Mouse (Mus musculus) brain, embryonic 14.5 days (tissue): ENCODE data around the gene Zfp46.

Experiments
- CTCF ChIP-seq: fragments of 200-500 bp; IDR thresholded peaks from 2 replicates; pipeline ENCODE4 v1.5.1; 2012; ENCODE audit warnings: inconsistent platforms, mild to moderate bottlenecking, moderate library complexity, borderline replicate concordance; ENCODE audit not compliant: insufficient read depth, insufficient read length; ENCODE audit errors: extremely low read depth
- POLR2A ChIP-seq: fragments of 200-500 bp; IDR thresholded peaks from 2 replicates; pipeline ENCODE4 v1.6.1; 2012; ENCODE audit warnings: mild to moderate bottlenecking, inconsistent platforms, borderline replicate concordance; ENCODE audit not compliant: poor library complexity, insufficient read depth, insufficient read length, severe bottlenecking; ENCODE audit errors: extremely low read depth

DNA sequence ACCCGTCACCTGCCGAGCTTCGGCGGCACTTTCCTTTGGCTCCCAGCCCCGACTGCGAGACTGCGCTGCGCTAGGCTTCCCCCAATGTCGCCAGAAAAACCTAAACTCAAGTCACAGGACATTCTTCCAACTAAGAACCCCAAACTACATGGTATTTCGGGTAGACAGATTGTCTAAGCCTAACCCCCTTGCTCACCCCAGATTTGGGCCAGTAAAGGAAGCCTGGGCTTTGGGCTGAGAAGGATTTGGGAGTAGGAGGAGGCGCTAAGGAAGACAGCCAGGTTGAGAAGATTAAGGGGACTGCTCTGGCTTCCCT is 35.2 kb upstream of the Zfp46 start:
- TF ChIP-seq CTCF (no peak), POLR2A (no peak)
